Mouse (Mus musculus): Measurements from ENCODE around the gene Polr2a. TPM values are rescaled to one million over a fixed set of nuclear protein-coding genes. Genes with fewer than 3 reads are reported as not detected.

Gene Polr2a
- polyA plus RNA-seq, 1 experiment: 49.2 TPM

DNA sequence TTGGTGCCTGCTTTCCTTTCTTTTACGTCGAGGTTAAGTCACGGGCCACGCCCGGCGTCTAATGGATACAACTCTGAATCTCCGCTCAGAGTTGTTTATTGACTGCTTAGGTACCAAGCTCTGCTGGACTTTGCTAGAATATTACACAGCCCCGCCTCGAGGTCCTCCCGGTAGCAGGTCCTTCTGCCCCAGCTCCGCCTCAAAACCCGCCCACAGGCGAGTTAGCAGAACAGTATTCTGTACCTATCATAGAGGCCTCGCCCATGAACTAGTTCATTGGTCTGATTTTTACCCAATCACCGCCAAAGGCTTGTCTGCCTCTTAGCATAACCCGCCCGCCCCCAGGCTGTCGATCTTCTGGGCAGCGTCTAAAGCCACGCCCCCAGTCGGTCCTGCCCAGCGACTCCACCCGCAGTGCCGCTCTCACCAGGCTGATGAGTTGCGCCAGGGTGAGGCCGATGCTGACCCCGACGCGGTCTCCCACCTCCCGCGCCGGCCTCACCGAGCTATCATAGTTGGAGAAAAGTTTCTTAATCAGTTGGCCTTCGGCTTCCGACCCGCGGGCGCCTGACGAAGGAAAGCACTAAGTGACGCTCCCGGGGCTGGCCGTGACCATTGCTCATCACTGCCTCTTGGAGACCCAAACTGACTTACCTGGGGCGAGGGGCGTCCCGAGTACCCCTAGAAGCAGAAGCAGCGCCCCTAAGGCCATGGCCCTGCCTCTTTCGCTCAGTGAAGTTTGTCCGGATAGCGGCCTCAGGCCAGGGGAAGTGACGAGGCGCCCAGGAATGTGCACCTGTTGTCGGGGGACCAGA, 36.9 kb upstream of the Polr2a start, which contains the start of gene Chrnb1:
Chrnb1 (minus strand) TSS at position 776 of the 815 bp plus-strand sequence.
- WGBS: 2% methylated on average over 52 of the region's 52 CpGs
- peak; percentile 76 for TF ChIP-seq POLR2A (IDR thresholded peaks at IDR 0.05; ENCODE audit: borderline replicate concordance, control insufficient read depth, low read depth, low read length)
- TF ChIP-seq CTCF (IDR thresholded peaks at IDR 0.05; ENCODE audit: control insufficient read depth, insufficient read depth, low read length): peak; percentile 11; the same call in 1 of the 2 replicates
- H3K27ac ChIP-seq (ENCODE audit: control insufficient read depth, insufficient read depth, low read depth, low read length, poor library complexity): peak within 1 kb of the TSS; percentile 30
- peak within 1 kb of the TSS; percentile 69 for H3K4me3 ChIP-seq (replicated peaks; ENCODE audit: control insufficient read depth, low read depth, low read length)
- H3K4me1 ChIP-seq (ENCODE audit: control insufficient read depth, insufficient read depth, low read length): peaks cover 1% of the 10 kb centered on the region; the same call in 1 of the 2 replicates

DNA sequence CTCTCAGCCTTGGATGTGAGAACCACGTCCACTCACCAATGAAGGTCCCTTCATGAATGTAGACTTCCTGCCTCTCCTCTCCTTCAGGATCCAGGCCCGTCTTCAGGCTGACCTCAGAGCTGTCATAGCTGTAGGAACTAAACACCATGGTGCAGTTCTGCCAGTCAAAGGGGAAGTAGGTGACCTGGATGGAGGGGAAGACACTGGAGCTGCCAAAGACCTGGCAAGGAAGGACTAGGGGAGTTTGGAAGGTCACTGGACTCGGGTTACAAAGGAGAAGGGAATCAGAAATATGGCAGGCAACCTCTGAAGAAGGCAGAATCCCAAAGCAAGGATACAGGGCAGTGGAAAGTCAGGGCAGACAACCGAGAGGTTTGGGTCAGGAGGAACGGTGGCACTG, 35.0 kb upstream of the Polr2a start:
- Histone ChIP-seq H3K4me1 (ENCODE audit: control insufficient read depth, insufficient read depth, low read length) (no peaks in the 10 kb centered on the region), H3K4me3 (replicated peaks; ENCODE audit: control insufficient read depth, low read depth, low read length) (no peak overlapping the region), H3K27ac (ENCODE audit: control insufficient read depth, insufficient read depth, low read depth, low read length, poor library complexity) (no peak overlapping the region)
- TF ChIP-seq POLR2A (IDR thresholded peaks at IDR 0.05; ENCODE audit: borderline replicate concordance, control insufficient read depth, low read depth, low read length) (no peak), CTCF (IDR thresholded peaks at IDR 0.05; ENCODE audit: control insufficient read depth, insufficient read depth, low read length) (no peak)
- 65% methylated on average over 5 of the region's 5 CpGs for WGBS

DNA sequence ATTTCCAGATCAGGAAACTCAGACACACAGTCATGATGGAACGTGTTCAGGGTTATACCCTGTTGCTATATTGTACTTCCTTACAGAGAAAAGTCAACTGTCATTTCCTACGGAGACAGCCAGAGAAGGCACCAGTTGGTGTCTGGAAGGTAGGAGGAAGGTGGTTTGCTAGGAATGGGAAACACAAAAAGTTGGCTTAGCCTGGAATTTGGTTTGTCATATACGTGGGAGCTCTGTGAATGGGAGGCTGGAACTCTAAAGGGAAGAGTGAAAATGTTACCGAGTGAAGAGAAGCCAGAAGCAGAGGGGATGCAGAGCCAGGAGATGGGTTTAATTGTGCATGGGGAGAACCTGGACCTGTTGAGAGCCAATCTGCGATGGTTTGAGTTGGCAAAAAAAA, 33.0 kb upstream of the Polr2a start:
- Histone ChIP-seq H3K27ac (ENCODE audit: control insufficient read depth, insufficient read depth, low read depth, low read length, poor library complexity) (no peak overlapping the region), H3K4me1 (ENCODE audit: control insufficient read depth, insufficient read depth, low read length) (no peaks in the 10 kb centered on the region), H3K4me3 (replicated peaks; ENCODE audit: control insufficient read depth, low read depth, low read length) (no peak overlapping the region)
- no peak for TF ChIP-seq CTCF (IDR thresholded peaks at IDR 0.05; ENCODE audit: control insufficient read depth, insufficient read depth, low read length)
- TF ChIP-seq POLR2A (IDR thresholded peaks at IDR 0.05; ENCODE audit: borderline replicate concordance, control insufficient read depth, low read depth, low read length): no peak
- 67% methylated on average over 5 of the region's 5 CpGs for WGBS

DNA sequence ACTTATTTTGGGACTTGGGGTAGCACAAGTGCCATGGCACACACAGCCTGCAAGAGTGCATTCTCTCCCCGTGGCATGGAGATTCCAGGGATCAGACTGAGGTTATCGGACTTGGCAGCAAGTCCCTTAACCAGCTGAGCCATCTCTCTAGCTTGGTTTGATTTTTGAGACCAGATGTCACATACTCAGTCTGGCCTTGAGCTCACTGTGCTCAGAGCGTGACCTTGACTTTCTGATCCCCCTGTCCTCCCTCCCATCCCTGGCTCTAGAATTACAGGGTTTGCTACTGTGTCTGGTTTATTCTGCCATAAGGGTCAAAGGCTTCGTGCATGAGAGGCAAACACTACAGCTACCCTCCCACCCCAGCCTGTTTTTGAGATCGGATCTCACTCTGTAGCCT, 31.0 kb upstream of the Polr2a start:
- no peak overlapping the region for H3K27ac ChIP-seq (ENCODE audit: control insufficient read depth, insufficient read depth, low read depth, low read length, poor library complexity)
- TF ChIP-seq POLR2A (IDR thresholded peaks at IDR 0.05; ENCODE audit: borderline replicate concordance, control insufficient read depth, low read depth, low read length) (no peak), CTCF (IDR thresholded peaks at IDR 0.05; ENCODE audit: control insufficient read depth, insufficient read depth, low read length) (no peak)
- WGBS: 86% methylated on average over 5 of the region's 5 CpGs

DNA sequence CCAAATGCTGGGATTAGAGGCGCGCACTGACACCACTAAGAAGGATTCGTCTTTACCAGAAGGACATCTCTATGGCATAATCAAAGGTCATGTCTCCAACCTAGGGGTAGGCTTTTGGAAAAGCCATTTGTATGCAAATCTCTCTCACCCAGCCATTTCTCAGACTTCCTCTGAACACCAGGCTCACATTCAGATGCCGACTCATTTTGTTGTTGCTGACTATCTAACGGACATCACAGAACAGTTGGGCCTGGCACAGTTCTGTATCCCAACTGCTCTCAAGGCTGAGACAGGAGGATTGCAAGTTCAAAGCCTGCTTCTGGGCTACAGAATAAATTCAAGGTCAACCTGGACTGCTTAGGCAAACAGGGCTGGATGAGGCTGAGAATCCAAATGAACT, 28.9 kb upstream of the Polr2a start:
- whole genome bisulfite sequencing: 75% methylated on average over 5 of the region's 5 CpGs
- Histone ChIP-seq H3K27ac (ENCODE audit: control insufficient read depth, insufficient read depth, low read depth, low read length, poor library complexity) (no peak overlapping the region), H3K4me3 (replicated peaks; ENCODE audit: control insufficient read depth, low read depth, low read length) (no peak overlapping the region), H3K4me1 (ENCODE audit: control insufficient read depth, insufficient read depth, low read length) (no peaks in the 10 kb centered on the region; the same call in 1 of the 2 replicates)
- TF ChIP-seq POLR2A (IDR thresholded peaks at IDR 0.05; ENCODE audit: borderline replicate concordance, control insufficient read depth, low read depth, low read length) (no peak), CTCF (IDR thresholded peaks at IDR 0.05; ENCODE audit: control insufficient read depth, insufficient read depth, low read length) (no peak)

More for the DNA sequence above, 31.0 kb upstream of the Polr2a start:
- H3K4me3 ChIP-seq (replicated peaks; ENCODE audit: control insufficient read depth, low read depth, low read length): no peak overlapping the region
- H3K4me1 ChIP-seq (ENCODE audit: control insufficient read depth, insufficient read depth, low read length): no peaks in the 10 kb centered on the region; the same call in 1 of the 2 replicates

DNA sequence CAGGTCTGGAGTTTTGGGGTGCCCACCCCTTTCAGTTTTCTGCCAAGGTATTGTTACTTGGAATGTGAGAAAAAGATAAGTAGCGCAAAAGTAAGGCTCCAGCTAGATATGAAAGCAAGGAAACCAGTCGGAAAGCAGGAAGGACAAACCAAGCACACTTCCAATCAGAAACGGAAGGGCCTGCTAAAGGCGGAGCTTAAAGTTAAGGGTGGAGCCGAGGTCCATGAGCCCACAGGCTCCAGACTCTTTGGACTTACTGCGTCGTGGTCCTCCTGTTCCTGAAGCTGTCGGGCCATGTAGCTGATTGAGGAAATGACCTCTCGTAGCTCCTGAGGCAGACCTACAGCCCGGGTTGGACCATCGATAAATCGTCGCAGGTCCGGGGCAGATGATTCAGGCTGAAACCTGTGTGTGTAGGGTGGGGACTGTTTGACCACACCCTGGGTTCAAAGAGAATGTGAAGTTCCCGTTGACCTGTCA, 26.4 kb upstream of the Polr2a start:
- TF ChIP-seq POLR2A (IDR thresholded peaks at IDR 0.05; ENCODE audit: borderline replicate concordance, control insufficient read depth, low read depth, low read length): no peak
- Histone ChIP-seq H3K27ac (ENCODE audit: control insufficient read depth, insufficient read depth, low read depth, low read length, poor library complexity) (no peak overlapping the region), H3K4me3 (replicated peaks; ENCODE audit: control insufficient read depth, low read depth, low read length) (peak overlapping the region; percentile 32), H3K4me1 (ENCODE audit: control insufficient read depth, insufficient read depth, low read length) (no peaks in the 10 kb centered on the region; the same call in 1 of the 2 replicates)
- WGBS: 43% methylated on average over 15 of the region's 15 CpGs

DNA sequence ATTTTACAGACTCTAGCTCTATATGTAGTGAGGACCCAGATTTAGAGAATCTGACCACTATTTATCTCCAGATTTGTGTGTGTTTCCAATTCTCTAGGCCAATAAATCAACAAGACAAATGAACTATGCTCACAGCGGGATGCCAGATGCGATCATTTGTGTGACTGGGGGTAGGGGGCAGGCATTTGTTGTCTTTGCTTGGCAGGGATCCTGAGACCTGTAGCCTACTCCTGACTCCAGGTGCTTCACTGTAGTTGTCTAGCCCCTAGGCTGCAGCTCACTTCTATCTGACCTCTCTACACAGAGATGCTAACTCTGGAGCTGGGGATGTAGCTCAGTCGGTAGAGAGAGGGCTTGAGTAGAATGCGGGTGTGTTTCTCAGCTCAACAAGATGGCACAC, 23.4 kb upstream of the Polr2a start:
- TF ChIP-seq CTCF (IDR thresholded peaks at IDR 0.05; ENCODE audit: control insufficient read depth, insufficient read depth, low read length): no peak
- no peak for TF ChIP-seq POLR2A (IDR thresholded peaks at IDR 0.05; ENCODE audit: borderline replicate concordance, control insufficient read depth, low read depth, low read length)
- 74% methylated on average over 4 of the region's 4 CpGs for WGBS
- no peak overlapping the region for H3K27ac ChIP-seq (ENCODE audit: control insufficient read depth, insufficient read depth, low read depth, low read length, poor library complexity)
- no peaks in the 10 kb centered on the region; the same call in 1 of the 2 replicates for H3K4me1 ChIP-seq (ENCODE audit: control insufficient read depth, insufficient read depth, low read length)
- no peak overlapping the region for H3K4me3 ChIP-seq (replicated peaks; ENCODE audit: control insufficient read depth, low read depth, low read length)

DNA sequence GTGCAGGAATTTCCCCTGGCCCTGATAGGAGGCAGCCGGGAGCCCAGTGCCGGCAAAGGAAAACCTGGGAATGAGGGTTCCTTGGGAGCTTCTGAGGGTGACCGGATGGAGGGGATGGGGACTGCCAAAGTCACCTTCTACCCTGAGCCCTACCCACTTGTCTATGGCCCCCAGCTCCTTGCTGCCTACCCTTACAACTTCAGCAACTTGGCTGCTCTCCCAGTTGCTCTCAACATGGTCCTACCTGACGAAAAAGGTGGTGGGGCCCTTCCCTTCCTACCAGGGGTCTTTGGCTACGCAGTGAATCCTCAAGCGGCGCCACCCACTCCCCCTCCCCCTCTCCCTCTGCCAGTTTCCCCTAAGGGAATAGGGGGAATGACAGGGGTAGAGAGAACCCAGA, 20.5 kb upstream of the Polr2a start:
- no peaks in the 10 kb centered on the region; the same call in 1 of the 2 replicates for H3K4me1 ChIP-seq (ENCODE audit: control insufficient read depth, insufficient read depth, low read length)
- WGBS: 76% methylated on average over 7 of the region's 7 CpGs
- no peak for TF ChIP-seq POLR2A (IDR thresholded peaks at IDR 0.05; ENCODE audit: borderline replicate concordance, control insufficient read depth, low read depth, low read length)
- no peak for TF ChIP-seq CTCF (IDR thresholded peaks at IDR 0.05; ENCODE audit: control insufficient read depth, insufficient read depth, low read length)
- H3K4me3 ChIP-seq (replicated peaks; ENCODE audit: control insufficient read depth, low read depth, low read length): no peak overlapping the region
- H3K27ac ChIP-seq (ENCODE audit: control insufficient read depth, insufficient read depth, low read depth, low read length, poor library complexity): no peak overlapping the region
